23 mouse cellular contexts compared by ENCODE assay signal in genomic region chr12:82993905-82994304, GRCm38 (mm10).
DNase-seq lines count a peak whose midpoint lies in the region; ATAC-seq and TF ChIP-seq lines count a peak whose summit lies in the region.
"Had no signal": no experiment of that assay in that cellular context is flagged by ENCODE, and none has a peak within 500 bp of the region (broad histone marks: within the 10 kb centered on the region; RNA-seq: fewer than 3 reads in every experiment).

No protein-coding gene starts in this region.

- H3K9me3 ChIP-seq in forebrain, embryonic 11.5 days (ENCODE audit: control insufficient read depth, low read length) = no peaks in the 10 kb centered on the region
- H3K9me3 ChIP-seq in forebrain, postnatal 0 days (ENCODE audit: low read length) = no peaks in the 10 kb centered on the region
- no peaks in the 10 kb centered on the region for H3K9me3 ChIP-seq in kidney, embryonic 16.5 days (ENCODE audit: low read length)
- H3K9me3 ChIP-seq in forebrain, embryonic 15.5 days = no peaks in the 10 kb centered on the region
- H3K9me3 ChIP-seq: embryonic facial prominence, embryonic 13.5 days; limb, embryonic 13.5 days; liver, embryonic 12.5 days; stomach, embryonic 15.5 days had no signal

- H3K36me3 ChIP-seq in forebrain, embryonic 11.5 days (ENCODE audit: control insufficient read depth, insufficient read depth, low read length) = no peaks in the 10 kb centered on the region
- no peaks in the 10 kb centered on the region for H3K36me3 ChIP-seq in forebrain, postnatal 0 days (ENCODE audit: insufficient read depth)
- no peaks in the 10 kb centered on the region for H3K36me3 ChIP-seq in kidney, embryonic 16.5 days (ENCODE audit: insufficient read depth, low read length)
- H3K36me3 ChIP-seq in forebrain, embryonic 15.5 days = no peaks in the 10 kb centered on the region
- H3K36me3 ChIP-seq: embryonic facial prominence, embryonic 13.5 days; limb, embryonic 13.5 days; liver, embryonic 12.5 days; stomach, embryonic 15.5 days had no signal

- no peak for DNase-seq in forebrain, embryonic 11.5 days (ENCODE audit: low spot score)
- no peak for DNase-seq in forebrain, postnatal 0 days
- peak; percentile 14 for DNase-seq in kidney, adult 11 months
- DNase-seq in retina, postnatal 1 day = peak; percentile 65
- DNase-seq in retina, embryonic 14.5 days (ENCODE audit: low spot score) = no peak
- DNase-seq in yolk sac, embryonic 10.5 days (ENCODE audit: low spot score) = no peak
- DNase-seq: adrenal gland, postnatal 25 days; cerebellum, adult 11 months; gastrocnemius, postnatal 14 days; kidney, adult 9 months; lung, adult 18-20 months; lung, postnatal 10 days; thymus, adult 2 months; thymus, postnatal 4 days had no signal

- 33% methylated on average over 4 of the region's 4 CpGs for WGBS in forebrain, embryonic 11.5 days
- WGBS in forebrain, postnatal 0 days = 16% methylated on average over 4 of the region's 4 CpGs
- 43% methylated on average over 4 of the region's 4 CpGs for WGBS in kidney, embryonic 16.5 days
- 19% methylated on average over 4 of the region's 4 CpGs for WGBS in forebrain, embryonic 15.5 days

- 0 out of 2 replicates have a peak, but pooled peaks have one; percentile 33 for ATAC-seq in forebrain, embryonic 11.5 days (replicated peaks; ENCODE audit: low FRiP score)
- no peak for ATAC-seq in forebrain, postnatal 0 days
- ATAC-seq in kidney, embryonic 16.5 days (ENCODE audit: low FRiP score, low TSS enrichment) = no peak
- peak; percentile 71 for ATAC-seq in forebrain, embryonic 15.5 days (replicated peaks)
- ATAC-seq: CD4-positive, CD25-positive, alpha-beta regulatory T cell, adult 4 months; liver, embryonic 12.5 days had no signal

- H3K27me3 ChIP-seq in forebrain, embryonic 11.5 days (ENCODE audit: control insufficient read depth, insufficient read depth, low read length) = no peaks in the 10 kb centered on the region
- no peaks in the 10 kb centered on the region for H3K27me3 ChIP-seq in forebrain, postnatal 0 days (ENCODE audit: insufficient read depth, low read length)
- no peaks in the 10 kb centered on the region for H3K27me3 ChIP-seq in kidney, embryonic 16.5 days (ENCODE audit: insufficient read depth, low read length)
- no peaks in the 10 kb centered on the region for H3K27me3 ChIP-seq in forebrain, embryonic 15.5 days
- H3K27me3 ChIP-seq: embryonic facial prominence, embryonic 13.5 days; limb, embryonic 13.5 days; liver, embryonic 12.5 days; stomach, embryonic 15.5 days had no signal

- no peak overlapping the region for H3K27ac ChIP-seq in forebrain, embryonic 11.5 days (ENCODE audit: low read depth, low read length)
- H3K27ac ChIP-seq in forebrain, postnatal 0 days (ENCODE audit: low read depth, low read length) = no peak overlapping the region
- H3K27ac ChIP-seq in kidney, embryonic 16.5 days (ENCODE audit: low read length) = no peak overlapping the region
- H3K27ac ChIP-seq in forebrain, embryonic 15.5 days (replicated peaks) = peak overlapping the region; percentile 54
- H3K27ac ChIP-seq: embryonic facial prominence, embryonic 13.5 days; limb, embryonic 13.5 days; liver, embryonic 12.5 days; stomach, embryonic 15.5 days had no signal

- no peak for TF ChIP-seq CTCF in forebrain, postnatal 0 days (IDR thresholded peaks at IDR 0.05; ENCODE audit: low read depth)

- H3K4me2 ChIP-seq in forebrain, embryonic 11.5 days (ENCODE audit: low read depth, low read length, severe bottlenecking) = no peak overlapping the region
- no peak overlapping the region for H3K4me2 ChIP-seq in forebrain, postnatal 0 days (ENCODE audit: low read depth)
- H3K4me2 ChIP-seq in kidney, embryonic 16.5 days (replicated peaks; ENCODE audit: low read depth, low read length) = no peak overlapping the region
- H3K4me2 ChIP-seq in forebrain, embryonic 15.5 days (replicated peaks) = no peak overlapping the region
- H3K4me2 ChIP-seq: embryonic facial prominence, embryonic 13.5 days; heart, embryonic 11.5 days; limb, embryonic 13.5 days; liver, embryonic 12.5 days; stomach, embryonic 15.5 days had no signal

- no peak overlapping the region for H3K9ac ChIP-seq in forebrain, embryonic 11.5 days (ENCODE audit: low read length)
- no peak overlapping the region for H3K9ac ChIP-seq in forebrain, postnatal 0 days
- H3K9ac ChIP-seq in kidney, embryonic 16.5 days (replicated peaks; ENCODE audit: low read length) = no peak overlapping the region
- H3K9ac ChIP-seq in forebrain, embryonic 15.5 days (replicated peaks) = no peak overlapping the region
- H3K9ac ChIP-seq: embryonic facial prominence, embryonic 13.5 days; limb, embryonic 13.5 days; liver, embryonic 12.5 days; stomach, embryonic 15.5 days had no signal

- H3K4me1 ChIP-seq in forebrain, embryonic 11.5 days (replicated peaks; ENCODE audit: control insufficient read depth, insufficient read depth, low read length) = no peaks in the 10 kb centered on the region; the same call in 1 of the 2 replicates
- H3K4me1 ChIP-seq in forebrain, postnatal 0 days (ENCODE audit: insufficient read depth) = 0 out of 2 replicates have a peak, but pooled peaks cover 7% of the 10 kb centered on the region
- 0 out of 2 replicates have a peak, but pooled peaks cover 4% of the 10 kb centered on the region for H3K4me1 ChIP-seq in kidney, embryonic 16.5 days (ENCODE audit: insufficient read depth, low read length)
- H3K4me1 ChIP-seq in forebrain, embryonic 15.5 days = peaks cover 16% of the 10 kb centered on the region
- H3K4me1 ChIP-seq: limb, embryonic 13.5 days; liver, embryonic 12.5 days; stomach, embryonic 15.5 days had no signal

- no peak overlapping the region for H3K4me3 ChIP-seq in forebrain, embryonic 11.5 days (ENCODE audit: low read depth, low read length)
- no peak overlapping the region for H3K4me3 ChIP-seq in forebrain, postnatal 0 days (ENCODE audit: low read depth, low read length)
- H3K4me3 ChIP-seq in kidney, embryonic 16.5 days (ENCODE audit: low read length) = no peak overlapping the region
- no peak overlapping the region for H3K4me3 ChIP-seq in forebrain, embryonic 15.5 days
- H3K4me3 ChIP-seq: embryonic facial prominence, embryonic 13.5 days; erythroblast, embryonic 14.5 days; limb, embryonic 13.5 days; liver, embryonic 12.5 days; stomach, embryonic 15.5 days had no signal

Comparison
In these comparisons a context has a peak if more than half of its experiments do, and no peak if none do; other contexts are left out.
1. ATAC-seq: peak in forebrain, embryonic 11.5 days (single experiment) and forebrain, embryonic 15.5 days (single experiment); none in forebrain, postnatal 0 days (single experiment) and kidney, embryonic 16.5 days (single experiment).
2. DNase-seq: peak in kidney, adult 11 months (single experiment) and retina, postnatal 1 day (single experiment); none in forebrain, embryonic 11.5 days (single experiment), forebrain, postnatal 0 days (single experiment), retina, embryonic 14.5 days (single experiment) and yolk sac, embryonic 10.5 days (single experiment).